Mouse (Mus musculus): ENCODE results near the gene Tut4.

GRCm38 (mm10) chr4:108578840-108579742 is 119.9 kb downstream of the Tut4 start, which contains the start of the genes Prpf38a and Orc1:
- TF ChIP-seq POLR2A (IDR thresholded peaks at IDR 0.05; ENCODE audit: insufficient read depth, low read depth, low read length), result peak; percentile 75
- no peak for TF ChIP-seq CTCF (IDR thresholded peaks at IDR 0.05)
- peak; percentile 31; the same call in 1 of the 2 replicates for TF ChIP-seq EP300 (IDR thresholded peaks at IDR 0.05; ENCODE audit: insufficient read depth, low read depth, low read length)
